Mouse (Mus musculus): Measurements from ENCODE around the gene Aes.
A peak's percentile ranks its signal among the peaks of the same experiment; 100 is the strongest.

Gene Aes

DNA sequence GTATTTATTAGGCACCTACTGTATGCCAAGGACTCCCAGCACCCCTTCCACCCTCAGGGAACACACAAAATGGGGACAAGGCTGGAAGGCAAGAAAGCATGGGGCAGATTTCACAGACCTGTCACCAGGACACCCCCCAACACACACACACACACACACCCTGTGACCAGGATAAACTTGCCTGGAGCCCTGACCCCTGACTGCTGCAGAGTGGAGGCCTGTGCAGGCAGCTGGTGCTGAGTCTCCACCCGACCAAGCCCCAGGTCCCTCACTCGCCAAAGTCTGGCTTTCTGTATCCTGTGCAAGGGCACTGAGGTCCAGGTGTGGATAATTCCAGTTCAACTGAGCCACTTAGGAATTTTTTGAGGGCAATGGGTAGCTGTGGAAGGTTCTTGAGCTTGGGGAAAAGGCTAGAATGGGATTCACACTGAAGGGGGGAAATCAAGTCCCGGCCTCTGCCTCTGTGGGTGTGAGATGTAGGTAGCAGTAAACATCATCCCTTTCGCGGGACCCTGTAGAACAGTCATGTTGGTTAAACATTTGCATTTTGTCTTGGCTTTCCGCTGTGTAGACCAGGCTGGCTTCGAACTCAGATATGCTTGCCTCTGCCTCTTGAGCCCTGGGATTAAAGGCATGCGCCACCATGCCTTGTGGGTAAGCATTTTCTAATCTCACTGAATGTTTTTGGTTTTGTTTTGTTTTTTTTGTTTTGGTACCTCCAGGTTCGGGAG lies 10.4 kb downstream of the Aes start:
- DNase-seq = no peak

DNA sequence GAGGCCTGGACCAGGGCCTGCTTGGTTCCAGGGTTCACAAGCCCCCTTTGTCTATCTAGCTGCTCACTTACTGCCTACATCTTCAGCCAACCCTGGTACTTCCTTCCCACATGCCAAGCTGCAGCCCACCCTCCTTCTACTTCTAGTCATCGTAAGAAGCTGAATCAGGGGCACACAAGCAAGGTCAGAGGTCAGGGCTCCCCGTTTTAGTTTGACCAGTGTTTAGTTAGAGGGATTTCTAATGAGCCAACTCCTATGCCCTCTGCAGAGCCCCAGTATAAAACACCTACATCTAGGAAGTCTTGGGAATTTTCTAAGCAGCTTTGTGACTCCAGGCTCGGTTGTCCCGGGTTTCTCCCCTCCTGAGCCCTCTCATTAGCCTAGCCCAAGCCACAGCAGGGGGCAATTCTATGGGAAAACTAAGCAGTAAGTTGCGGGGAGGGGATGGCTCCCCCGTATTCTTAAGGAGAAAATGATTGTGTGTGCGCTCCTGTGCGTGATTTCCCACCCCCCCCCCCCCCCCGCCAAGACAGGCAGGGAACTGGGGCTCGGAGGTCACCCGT lies 11.0 kb downstream of the Aes start:
- peak; percentile 84 for DNase-seq

DNA sequence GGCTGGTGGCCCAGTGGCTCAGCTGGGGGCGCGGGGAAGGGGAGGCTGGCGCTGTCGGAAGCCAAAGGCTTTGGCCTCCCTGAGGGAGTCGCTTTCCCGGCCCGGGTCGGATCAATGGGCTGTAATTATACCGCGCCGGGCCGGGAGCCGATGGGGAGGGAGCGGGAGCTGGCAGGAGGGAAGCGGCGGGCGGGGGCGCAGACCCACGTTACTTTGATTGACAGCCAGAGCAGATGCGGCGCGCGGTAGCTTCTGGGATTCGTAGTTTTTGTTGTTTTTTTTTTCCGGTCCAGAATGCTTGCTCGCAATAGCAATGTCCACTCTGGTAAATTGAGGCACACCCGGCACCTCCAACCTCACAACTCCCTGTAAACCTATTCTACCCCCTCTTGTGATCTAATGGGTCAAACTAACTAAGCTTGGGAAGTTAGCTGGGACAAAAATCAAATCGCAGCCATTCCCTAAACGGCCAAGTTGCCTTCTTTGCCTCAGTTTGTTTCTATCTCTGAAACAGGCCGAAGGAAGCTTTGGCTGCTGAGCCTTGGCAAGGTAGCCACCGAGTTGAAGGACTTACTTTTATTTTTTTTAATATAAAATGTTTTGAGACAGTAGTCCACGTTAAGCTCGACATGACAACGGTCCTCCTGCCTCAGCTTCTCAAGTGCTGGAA lies 11.7 kb downstream of the Aes start:
- peak; percentile 98 for DNase-seq

DNA sequence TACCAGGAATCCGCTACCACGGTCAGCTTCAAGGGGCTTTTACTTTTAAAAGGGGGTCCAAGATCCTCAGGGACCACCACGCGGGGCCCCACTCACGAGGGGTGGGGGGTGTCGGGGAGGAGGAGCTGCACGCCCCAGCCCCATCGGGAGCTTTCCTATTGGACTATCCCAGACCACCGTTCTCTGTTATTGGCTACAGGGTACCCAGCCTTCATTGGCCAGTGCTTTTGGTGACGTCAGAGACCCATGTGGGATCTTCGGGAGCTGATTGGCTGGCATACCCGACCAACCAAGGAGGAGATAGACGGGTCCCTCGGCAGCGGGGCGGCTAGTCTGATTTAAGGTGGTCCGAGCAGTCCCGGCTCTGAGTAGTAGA lies 12.2 kb downstream of the Aes start:
- DNase-seq = peak; percentile 99

DNA sequence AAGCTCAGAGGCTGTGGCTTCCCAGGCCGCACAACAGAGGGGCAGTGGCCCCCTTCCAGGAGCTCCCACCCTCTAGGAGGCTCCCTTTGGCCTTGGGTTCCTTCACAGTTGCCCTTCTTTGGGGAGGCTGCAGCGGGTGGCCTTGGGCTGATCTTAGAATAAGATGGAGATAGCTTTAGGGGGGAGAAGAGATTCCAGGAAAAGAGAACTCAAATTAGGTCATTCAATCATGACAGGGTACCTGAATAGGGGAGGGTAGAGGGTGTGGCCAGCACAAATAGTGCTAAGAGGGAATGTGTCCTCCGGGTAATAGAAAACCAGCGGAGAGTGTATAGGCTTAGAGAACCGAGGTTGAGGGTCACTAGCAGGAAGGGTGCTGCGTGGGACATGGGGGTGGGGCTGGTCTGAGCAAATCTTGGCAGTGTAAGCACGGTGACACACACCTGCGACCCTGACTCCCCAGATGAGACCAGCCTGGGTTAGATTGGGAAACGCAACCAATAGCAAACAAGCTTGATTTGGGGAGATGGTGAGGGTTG lies 12.9 kb downstream of the Aes start:
- DNase-seq = no peak

DNA sequence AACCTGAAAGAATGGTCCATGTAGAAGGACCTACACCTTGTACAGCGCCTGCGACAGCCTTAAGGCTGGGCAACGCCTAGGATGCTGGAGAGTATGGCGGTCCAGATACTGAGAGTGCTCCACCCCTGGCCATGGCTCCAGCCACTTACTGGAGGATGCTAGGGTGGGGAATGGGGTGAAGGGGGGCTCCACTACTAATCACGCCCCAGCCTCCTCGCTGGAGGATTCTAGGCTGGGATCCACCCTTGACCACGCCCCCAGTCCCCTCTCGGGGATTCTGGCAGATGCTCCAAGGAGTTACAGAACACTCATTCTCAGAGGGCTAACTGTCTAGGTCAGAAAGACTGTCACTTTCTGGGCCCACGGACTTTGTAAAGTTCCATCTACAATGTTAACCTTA lies 13.7 kb downstream of the Aes start:
- peak; percentile 27 for DNase-seq

DNA sequence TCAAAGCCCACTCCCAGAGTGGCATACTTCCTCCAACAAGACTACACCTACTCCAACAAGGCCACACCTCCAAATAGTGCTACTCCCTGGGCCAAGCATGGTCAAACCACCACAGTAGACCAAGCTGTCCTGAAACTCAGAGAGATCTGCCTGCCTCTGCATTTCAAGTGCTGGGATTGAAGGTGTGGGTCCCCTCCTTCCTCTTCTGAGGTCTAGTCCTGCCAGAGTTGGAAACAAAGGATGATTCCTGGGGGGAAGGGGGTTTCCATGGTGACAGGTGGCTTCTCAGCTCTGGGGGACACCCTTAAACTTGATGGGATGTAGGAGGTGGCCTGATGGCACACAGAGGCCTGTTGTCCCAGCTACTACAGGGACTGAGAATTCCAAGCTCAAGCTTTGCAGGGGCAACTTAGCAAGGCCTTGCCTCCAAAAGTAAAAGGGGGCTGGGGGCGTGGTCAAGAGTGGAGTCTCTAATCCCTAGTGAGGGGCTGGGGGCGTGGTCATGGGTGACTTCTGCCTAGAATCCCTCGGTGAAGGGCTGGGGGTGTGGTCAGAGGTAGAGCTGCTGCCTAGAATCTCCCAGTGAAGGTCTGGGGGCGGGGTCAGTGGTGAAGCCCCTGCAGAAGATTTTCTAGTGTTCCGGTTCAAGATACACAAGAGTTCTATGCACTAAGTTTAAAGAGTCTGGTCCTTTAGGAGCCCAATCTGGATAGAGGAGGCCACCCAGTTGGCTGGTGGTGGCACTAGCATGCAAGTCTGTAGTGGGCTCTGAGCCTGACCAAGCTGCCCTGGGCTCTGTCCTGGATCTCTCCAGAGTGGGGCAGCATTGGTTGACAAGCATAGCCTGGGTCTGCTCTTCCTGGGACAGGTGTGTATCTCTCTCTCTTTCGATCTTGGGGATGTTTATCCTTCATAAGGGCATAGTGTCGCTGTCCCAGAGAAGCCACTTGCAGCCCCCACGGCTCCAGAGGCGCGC lies 15.1 kb downstream of the Aes start, which contains the start of gene Tle2:
Gene Tle2, plus strand, starts transcription at position 481 of the 976 bp plus-strand sequence.
- DNase-seq = peak; percentile 45

DNA sequence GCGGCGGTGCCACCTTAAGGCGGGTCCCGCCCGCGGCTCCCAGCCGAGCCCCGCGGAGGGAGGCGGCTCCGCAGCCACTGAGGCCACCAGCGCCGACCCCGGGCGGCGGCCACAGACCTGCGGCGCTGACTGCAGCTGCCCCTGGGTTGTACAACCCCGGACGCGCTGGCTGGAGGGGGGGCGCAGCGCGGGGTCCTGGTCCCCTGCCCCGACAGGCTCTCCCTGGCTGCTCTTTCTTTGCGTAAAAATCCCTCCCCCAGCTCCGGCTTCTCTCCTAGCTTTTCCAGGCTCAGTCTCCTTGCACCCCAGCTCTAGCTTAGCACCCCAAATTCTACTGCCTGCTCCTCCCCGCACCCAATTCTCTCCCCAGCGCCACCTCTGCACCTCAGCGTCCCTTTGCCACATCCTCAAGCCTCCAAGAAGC lies 15.9 kb downstream of the Aes start:
- DNase-seq = peak; percentile 81

DNA sequence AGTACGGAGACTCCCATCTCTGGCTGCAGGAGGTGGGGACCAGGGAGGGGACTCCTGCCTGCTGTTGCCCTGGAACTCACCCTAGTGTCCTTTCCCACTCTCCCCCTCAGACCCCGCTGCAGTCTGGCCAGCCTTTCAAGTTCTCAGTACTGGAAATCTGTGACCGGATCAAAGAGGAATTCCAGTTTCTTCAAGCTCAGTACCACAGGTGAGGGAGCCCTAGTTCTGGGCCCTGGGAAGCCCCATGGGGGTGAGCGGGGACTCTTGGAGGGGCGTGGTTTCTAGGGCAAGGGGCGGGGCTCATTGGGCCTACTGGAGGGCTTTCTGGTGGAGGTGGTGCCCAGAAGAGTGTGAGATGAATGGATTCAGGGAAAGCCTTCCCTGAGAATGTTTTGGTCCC lies 16.4 kb downstream of the Aes start:
- DNase-seq = peak; percentile 18

DNA sequence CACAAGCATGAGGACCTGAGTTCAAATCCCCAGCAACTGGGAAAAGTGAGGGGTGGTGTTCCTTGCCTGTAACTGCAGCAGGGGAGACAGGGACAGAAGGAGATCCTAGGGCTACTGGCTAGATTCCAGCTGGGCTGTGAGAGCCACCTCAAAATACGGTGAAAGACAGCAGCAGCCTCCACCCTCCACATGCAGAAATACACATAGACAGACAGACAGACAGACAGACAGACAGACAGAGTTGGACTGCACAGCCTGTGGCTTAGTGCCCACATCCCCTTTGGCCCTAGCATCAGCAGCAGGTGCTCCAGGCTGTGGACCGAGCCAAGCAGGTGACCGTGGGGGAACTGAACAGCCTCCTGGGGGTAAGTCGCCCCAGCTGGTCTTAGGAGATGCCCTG lies 20.7 kb downstream of the Aes start:
- no peak for DNase-seq

DNA sequence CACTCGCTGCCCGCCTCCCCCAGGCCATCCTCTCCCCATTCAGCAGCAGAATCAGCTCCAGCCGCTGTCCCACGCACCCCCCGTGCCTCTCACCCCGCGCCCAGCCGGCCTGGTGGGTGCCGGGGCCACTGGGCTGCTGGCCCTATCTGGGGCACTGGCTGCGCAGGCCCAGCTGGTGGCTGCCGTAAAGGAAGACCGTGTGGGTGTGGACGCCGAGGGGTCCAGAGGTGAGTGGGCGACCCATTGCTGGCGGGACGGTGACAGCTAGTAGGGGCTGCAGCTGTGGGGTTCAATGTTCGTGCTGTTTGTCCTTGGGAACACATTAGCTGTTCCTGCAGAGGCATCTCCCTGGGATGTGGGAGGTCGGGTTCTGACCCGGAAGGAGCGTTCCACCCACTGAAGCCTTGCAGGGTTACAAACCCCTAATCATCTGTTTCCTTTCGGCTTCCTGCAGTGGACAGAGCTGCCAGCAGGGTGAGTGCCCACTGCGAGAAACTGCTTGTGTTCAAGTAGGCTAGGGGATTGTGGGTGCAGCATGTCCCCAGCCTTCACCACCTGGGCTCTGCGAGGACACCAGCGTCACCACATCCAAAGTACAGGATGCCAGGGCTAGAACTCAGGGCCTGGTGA lies 21.3 kb downstream of the Aes start:
- no peak for DNase-seq

DNA sequence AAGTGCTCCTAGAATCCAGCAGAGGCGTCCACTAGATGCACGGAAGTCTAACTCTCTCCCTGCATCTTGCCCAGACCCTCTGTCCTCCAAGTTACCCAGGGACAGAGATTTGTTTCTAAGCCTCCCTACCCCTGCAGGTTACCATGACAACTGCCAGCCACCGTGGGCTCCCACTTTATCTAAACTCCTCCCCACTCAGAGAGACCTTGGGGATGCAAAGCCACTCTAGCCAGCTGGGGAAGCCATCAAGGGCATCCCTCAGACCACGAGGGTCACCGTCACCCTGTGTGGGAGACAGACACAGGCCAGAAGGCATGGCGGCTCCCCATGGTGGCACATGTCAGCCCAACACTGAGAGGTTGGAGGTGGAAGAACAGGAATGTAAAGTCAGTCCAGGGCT lies 24.1 kb downstream of the Aes start:
- DNase-seq = no peak

DNA sequence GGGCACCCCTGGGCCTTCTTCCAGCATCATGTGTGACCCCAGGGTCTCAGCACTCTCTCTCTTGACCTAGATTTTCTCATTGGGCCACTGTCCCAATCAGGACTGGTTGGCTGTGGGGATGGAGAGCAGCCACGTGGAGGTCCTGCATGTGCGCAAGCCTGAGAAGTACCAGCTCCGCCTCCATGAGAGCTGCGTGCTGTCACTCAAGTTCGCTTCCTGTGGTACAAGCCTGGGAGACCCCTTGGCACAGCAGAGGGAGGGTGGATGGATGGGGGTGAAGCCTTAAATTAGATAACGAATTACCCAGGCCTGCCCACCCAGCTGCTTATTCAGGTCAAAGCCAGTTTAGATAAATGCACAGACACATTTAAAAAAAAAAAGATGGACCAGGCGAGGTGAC lies 29.5 kb downstream of the Aes start:
- no peak for DNase-seq

DNA sequence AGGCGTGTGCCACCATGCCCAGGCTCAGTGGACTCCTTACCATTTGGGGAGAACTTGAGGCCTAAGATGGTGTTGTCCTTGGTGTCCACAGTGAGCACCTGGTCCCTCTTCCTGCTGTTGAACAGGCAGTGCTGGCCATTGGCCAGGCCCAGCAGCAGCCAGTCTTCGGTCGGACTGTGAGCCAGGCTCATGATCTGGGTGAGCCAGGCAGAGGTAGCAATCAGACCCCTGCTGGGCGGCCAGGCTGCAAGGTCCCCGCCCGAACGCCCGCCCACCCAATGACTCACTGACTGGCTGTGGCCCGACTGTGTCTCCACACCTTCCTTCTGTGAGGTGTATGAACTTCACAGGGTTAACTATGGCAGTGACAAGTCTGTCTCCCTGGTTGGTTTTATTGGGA lies 32.6 kb downstream of the Aes start:
- DNase-seq = no peak

DNA sequence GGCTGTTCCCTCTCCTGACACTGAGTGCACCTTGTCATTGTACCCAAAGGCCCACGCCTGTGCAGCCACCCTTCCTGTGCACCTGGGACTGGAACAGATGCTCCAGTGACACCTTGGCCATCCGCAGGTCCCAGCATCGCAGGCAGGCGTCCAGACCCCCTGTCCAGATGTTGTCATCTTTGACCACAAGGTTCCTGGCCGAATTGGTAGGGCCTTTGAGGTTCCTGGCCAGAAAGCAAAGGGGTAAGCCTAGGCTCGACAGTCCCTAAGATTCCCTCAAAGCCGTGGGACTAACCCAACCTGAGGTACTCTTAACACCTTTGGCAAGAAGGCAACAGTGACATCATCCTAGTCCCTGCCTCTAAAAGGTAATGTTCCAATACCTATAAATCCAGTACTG lies 33.3 kb downstream of the Aes start:
- no peak for DNase-seq

DNA sequence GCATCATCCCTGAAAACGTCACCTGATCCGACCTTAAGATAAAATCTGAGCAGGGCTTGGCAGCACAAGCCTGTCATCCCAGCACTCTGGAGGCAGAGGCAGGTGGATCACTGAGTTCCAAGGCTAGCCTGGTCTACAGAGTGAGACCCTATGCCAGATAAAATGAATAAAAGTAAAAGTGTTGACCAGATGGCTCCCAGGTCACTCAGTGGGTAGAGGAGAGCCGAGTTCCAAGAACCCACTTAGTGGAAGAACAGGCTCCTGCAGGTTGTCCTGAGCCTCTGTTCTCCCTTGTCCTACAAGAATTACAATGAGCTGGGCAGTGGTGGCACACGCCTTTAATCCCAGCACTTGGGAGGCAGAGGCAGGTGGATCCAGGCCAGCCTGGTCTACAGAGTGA lies 33.9 kb downstream of the Aes start:
- no peak for DNase-seq

DNA sequence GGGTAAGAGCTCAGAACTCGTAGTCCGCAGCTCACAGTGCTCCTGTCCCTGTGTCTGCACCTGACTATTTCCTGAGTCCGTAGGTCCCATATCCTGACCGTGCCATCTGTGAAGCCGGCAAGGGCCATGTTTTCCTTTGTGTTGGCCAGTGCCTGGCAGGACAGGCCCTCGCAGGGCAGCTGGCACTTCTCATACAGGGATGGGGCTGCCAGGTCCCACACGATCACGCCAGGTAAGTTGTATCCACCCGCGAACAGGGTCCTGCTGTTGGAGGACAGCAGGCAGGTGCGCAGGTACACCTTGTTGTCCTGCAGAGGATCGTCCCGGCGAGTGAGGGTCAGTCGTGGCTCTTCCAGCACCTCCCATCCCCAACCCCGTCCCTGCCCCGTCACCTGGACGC lies 34.6 kb downstream of the Aes start:
- DNase-seq = no peak

DNA sequence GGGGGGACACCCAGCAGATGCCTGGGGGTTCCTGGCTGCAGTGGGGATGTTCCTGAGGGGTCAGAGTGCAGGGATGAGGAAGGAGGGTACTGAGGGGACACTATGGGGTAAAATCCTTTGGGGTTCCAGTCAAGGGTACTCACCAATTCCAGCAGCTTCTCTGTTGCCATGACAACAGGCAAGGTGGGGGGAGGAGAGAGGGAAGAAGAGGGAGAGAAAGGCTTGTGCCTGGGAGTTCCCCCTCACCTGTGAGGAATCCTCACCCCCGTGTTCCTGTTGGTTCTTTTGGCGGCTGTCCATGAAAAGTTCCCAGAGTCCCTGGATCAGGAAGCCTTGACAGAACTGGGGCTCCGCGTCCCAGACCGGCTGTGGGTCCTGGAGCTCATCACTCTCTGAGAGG lies 36.3 kb downstream of the Aes start:
- no peak for DNase-seq

DNA sequence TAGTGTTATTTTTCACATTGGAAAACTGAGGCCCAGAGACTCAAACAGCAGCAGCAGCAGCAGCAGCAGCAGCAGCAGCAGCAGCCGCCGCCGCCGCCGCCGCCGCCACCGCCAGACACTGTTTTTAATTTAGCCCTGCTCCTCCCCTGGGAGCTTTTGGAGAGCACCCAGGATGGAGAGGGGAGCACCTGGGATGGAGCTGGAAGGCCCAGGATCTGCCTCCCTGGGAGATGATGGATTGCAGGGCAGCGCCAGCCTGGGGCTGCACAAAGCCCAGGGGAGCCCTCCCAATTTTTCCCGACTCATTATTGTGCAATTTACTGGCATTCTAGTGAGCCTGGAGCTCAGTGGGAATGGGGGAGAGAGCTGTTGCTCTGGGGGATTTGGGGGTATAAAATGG lies 37.3 kb downstream of the Aes start:
- DNase-seq = peak; percentile 62

DNA sequence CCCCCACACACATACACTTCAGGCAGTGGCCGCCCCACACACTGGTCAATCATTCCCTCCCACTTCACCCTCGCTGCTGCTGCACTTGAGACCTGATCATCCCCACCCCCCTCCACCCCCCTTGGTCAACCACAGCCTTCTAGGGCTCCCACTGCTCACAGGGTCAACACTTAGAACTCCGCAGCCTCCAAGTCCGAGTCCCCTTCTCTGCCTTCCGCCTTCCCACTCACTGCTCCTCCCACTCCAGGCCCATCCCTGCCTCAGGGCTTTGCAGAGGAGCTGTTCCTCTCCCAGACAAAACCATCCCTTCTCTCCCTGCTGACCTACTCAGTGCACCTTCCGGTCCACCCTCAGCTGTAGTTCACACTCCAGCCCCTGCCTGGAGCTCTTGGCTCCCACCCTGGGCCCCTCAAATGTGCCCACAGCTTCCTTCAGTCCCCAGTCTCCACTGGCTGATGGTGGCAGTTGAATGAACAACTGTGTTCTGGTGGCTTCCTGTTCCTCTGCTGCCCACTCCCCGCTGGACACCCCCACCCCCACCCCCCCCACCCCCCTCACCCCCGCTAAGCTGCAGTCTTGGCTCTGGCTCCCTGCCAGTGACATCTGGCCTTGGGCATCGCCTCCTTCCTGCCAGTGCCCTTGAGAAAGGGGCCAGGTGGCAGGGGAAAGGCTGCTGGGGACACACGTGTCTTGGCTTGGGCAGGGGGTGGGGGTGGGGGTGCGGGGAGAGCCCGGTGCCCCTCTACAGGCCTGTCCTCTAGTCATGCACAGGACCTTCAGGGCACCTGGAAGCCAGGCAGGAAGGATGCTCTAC lies 38.1 kb downstream of the Aes start:
- peak; percentile 61 for DNase-seq

DNA sequence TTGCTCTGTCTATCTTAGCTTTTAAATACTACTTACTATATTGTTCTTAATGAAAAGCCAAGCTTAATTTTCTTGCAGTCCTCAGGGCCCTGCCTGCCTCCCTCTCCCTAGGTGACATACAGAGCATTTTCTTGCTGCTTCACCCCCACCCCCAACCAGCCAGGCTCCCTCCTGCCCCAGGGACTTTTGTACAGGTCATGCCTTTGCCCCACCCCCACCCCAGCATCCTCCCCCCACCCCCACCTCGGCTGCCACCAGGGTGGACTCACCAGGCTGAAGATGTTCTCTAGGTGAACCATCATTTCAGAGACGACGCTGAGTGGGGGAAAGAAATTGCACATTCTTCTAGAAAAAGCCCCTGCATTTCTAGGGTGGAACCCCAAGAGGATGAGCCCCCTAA lies 39.1 kb downstream of the Aes start:
- DNase-seq = no peak

DNA sequence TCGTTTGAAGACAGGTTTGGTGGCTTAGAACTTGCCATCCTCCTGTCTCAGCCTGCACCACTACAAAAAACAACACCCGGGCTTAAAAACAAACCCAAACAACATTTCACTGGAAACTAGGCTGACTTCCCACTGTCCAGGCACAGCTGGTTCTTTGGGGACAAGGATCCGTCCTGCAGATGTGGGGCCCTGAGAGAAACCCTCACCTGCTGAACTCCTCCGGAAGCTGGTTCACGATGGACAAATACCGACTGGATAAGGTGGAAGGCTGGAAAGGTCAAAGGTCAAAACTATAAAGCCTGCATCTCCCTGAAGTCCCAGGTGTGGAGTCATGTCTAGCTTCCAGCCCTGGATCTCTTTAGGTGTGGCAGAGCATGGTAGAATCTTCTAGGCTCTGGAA lies 39.6 kb downstream of the Aes start:
- no peak for DNase-seq
